Mouse (Mus musculus) embryonic facial prominence, embryonic 13.5 days (tissue): ENCODE data around the gene Brinp3. TPM values are rescaled to one million over a fixed set of nuclear protein-coding genes. Genes with fewer than 3 reads are reported as not detected.

Source experiments
- ATAC-seq: fragments of 200-750 bp; cut with Nextera tagmentation; 2 replicates; pipeline ENCODE4 v1.8.0; 2017; ENCODE audit warnings: low read depth; ENCODE audit not compliant: insufficient number of reproducible peaks, insufficient read depth, low FRiP score, low TSS enrichment
- H3K27ac ChIP-seq: fragments of 300-500 bp; sonication (generic); 2 replicates; pipeline ENCODE4 v1.5.1; 2015; ENCODE audit warnings: moderate library complexity, mild to moderate bottlenecking, inconsistent platforms
- H3K27me3 ChIP-seq: fragments of 300-500 bp; sonication (generic); 2 replicates; pipeline ENCODE4 v1.6.1; 2015; ENCODE audit warnings: mild to moderate bottlenecking, inconsistent platforms
- H3K36me3 ChIP-seq: fragments of 300-500 bp; sonication (generic); 2 replicates; pipeline ENCODE4 v1.6.1; 2015; ENCODE audit warnings: mild to moderate bottlenecking, inconsistent platforms
- H3K4me1 ChIP-seq: fragments of 300-500 bp; sonication (generic); 2 replicates; pipeline ENCODE4 v1.6.1; 2015; ENCODE audit warnings: inconsistent platforms
- H3K4me2 ChIP-seq: fragments of 300-500 bp; sonication (generic); 2 replicates; pipeline ENCODE4 v1.6.1; 2015; ENCODE audit warnings: moderate library complexity, mild to moderate bottlenecking, inconsistent platforms
- H3K4me3 ChIP-seq: fragments of 300-500 bp; sonication (generic); 2 replicates; pipeline ENCODE4 v1.5.1; 2015; ENCODE audit warnings: mild to moderate bottlenecking, inconsistent platforms
- H3K9ac ChIP-seq: fragments of 300-500 bp; sonication (generic); 2 replicates; pipeline ENCODE4 v1.6.1; 2015; ENCODE audit warnings: mild to moderate bottlenecking, inconsistent platforms
- H3K9me3 ChIP-seq: fragments of 300-500 bp; sonication (generic); 2 replicates; pipeline ENCODE4 v1.6.1; 2016; ENCODE audit warnings: inconsistent platforms
- WGBS: fragments of 180-500 bp; shearing (Covaris S2); methylation state at CpG from one replicate; pipeline ENCODE4 v1.1.7; 2015; ENCODE audit warnings: mixed read lengths; 5-methylcytosine and 5-hydroxymethylcytosine counted together
- polyA plus RNA-seq: library from polyadenylated mRNA; unstranded; fragments of >200 nt; fragmentation: Nextera tagmentation; extraction: Ambion mirVana; gene quantifications from 2 replicates; pipeline ENCODE4 v1.2.1, GENCODE M21; 2015

The Brinp3 gene
- polyA plus RNA-seq, 1 experiment from 2014 or later: 1.3 TPM

GRCm38 (mm10) chr1:146801821-146802220, 307.3 kb downstream of the Brinp3 start:
- Histone ChIP-seq H3K27ac (no peak overlapping the region), H3K36me3 (no peaks in the 10 kb centered on the region), H3K9ac (no peak overlapping the region), H3K27me3 (no peaks in the 10 kb centered on the region), H3K4me3 (no peak overlapping the region), H3K4me2 (no peak overlapping the region), H3K4me1 (no peaks in the 10 kb centered on the region), H3K9me3 (no peaks in the 10 kb centered on the region)
- no peak for ATAC-seq
- WGBS: 90% methylated on average over 3 of the region's 3 CpGs

- no peak overlapping the region for H3K4me3 ChIP-seq
- H3K27ac ChIP-seq: no peak overlapping the region
- H3K4me1 ChIP-seq: no peaks in the 10 kb centered on the region
- 63% methylated on average over 4 of the region's 4 CpGs for WGBS
- no peaks in the 10 kb centered on the region for H3K27me3 ChIP-seq
- no peaks in the 10 kb centered on the region for H3K36me3 ChIP-seq
- H3K9me3 ChIP-seq: no peaks in the 10 kb centered on the region
- no peak; the same call in 1 of the 2 replicates for ATAC-seq
- H3K9ac ChIP-seq: no peak overlapping the region
- no peak overlapping the region for H3K4me2 ChIP-seq
Observed at GRCm38 (mm10) chr1:146807765-146808164, 313.2 kb downstream of the Brinp3 start.

GRCm38 (mm10) chr1:146833888-146834287, 339.3 kb downstream of the Brinp3 start:
- Histone ChIP-seq H3K27me3 (no peaks in the 10 kb centered on the region), H3K9me3 (no peaks in the 10 kb centered on the region), H3K9ac (no peak overlapping the region), H3K27ac (no peak overlapping the region), H3K4me2 (no peak overlapping the region), H3K4me3 (no peak overlapping the region), H3K36me3 (no peaks in the 10 kb centered on the region), H3K4me1 (no peaks in the 10 kb centered on the region)
- ATAC-seq: no peak
- WGBS: 12% methylated on average over 1 of the region's 1 CpGs

GRCm38 (mm10) chr1:146844087-146844486, 349.5 kb downstream of the Brinp3 start:
- H3K27ac ChIP-seq: no peak overlapping the region
- H3K4me1 ChIP-seq: no peaks in the 10 kb centered on the region
- no peaks in the 10 kb centered on the region for H3K9me3 ChIP-seq
- H3K9ac ChIP-seq: no peak overlapping the region
- H3K4me3 ChIP-seq: no peak overlapping the region
- no peaks in the 10 kb centered on the region for H3K36me3 ChIP-seq
- H3K4me2 ChIP-seq: no peak overlapping the region
- no peak for ATAC-seq
- 71% methylated on average over 2 of the region's 2 CpGs for WGBS
- H3K27me3 ChIP-seq: no peaks in the 10 kb centered on the region

- no peak overlapping the region for H3K4me3 ChIP-seq
- no peaks in the 10 kb centered on the region for H3K9me3 ChIP-seq
- no peaks in the 10 kb centered on the region for H3K36me3 ChIP-seq
- H3K9ac ChIP-seq: no peak overlapping the region
- no peaks in the 10 kb centered on the region for H3K4me1 ChIP-seq
- no peak overlapping the region for H3K4me2 ChIP-seq
- WGBS: 81% methylated on average over 3 of the region's 3 CpGs
- H3K27ac ChIP-seq: no peak overlapping the region
- no peaks in the 10 kb centered on the region for H3K27me3 ChIP-seq
- ATAC-seq: no peak
Observed at GRCm38 (mm10) chr1:146848892-146849291, 354.3 kb downstream of the Brinp3 start.

- Histone ChIP-seq H3K27me3 (no peaks in the 10 kb centered on the region), H3K4me2 (no peak overlapping the region), H3K27ac (no peak overlapping the region), H3K4me3 (no peak overlapping the region), H3K9me3 (no peaks in the 10 kb centered on the region), H3K9ac (no peak overlapping the region), H3K4me1 (no peaks in the 10 kb centered on the region), H3K36me3 (no peaks in the 10 kb centered on the region)
- WGBS: 63% methylated on average over 2 of the region's 2 CpGs
- ATAC-seq: no peak
Observed at GRCm38 (mm10) chr1:146850147-146850546, 355.6 kb downstream of the Brinp3 start.

- no peaks in the 10 kb centered on the region for H3K4me1 ChIP-seq
- no peak overlapping the region for H3K27ac ChIP-seq
- no peak overlapping the region for H3K4me2 ChIP-seq
- no peak for ATAC-seq
- no peaks in the 10 kb centered on the region for H3K36me3 ChIP-seq
- H3K9ac ChIP-seq: no peak overlapping the region
- H3K4me3 ChIP-seq: no peak overlapping the region
- H3K9me3 ChIP-seq: no peaks in the 10 kb centered on the region
- H3K27me3 ChIP-seq: no peaks in the 10 kb centered on the region
Observed at GRCm38 (mm10) chr1:146898636-146899035, 404.1 kb downstream of the Brinp3 start.

- no peak overlapping the region for H3K27ac ChIP-seq
- 88% methylated on average over 9 of the region's 9 CpGs for WGBS
- H3K9ac ChIP-seq: no peak overlapping the region
- H3K4me3 ChIP-seq: no peak overlapping the region
- no peak for ATAC-seq
- H3K9me3 ChIP-seq: no peaks in the 10 kb centered on the region
- no peaks in the 10 kb centered on the region for H3K4me1 ChIP-seq
- H3K27me3 ChIP-seq: no peaks in the 10 kb centered on the region
- no peaks in the 10 kb centered on the region for H3K36me3 ChIP-seq
- H3K4me2 ChIP-seq: no peak overlapping the region
Observed at GRCm38 (mm10) chr1:146901691-146902090, 407.1 kb downstream of the Brinp3 start.

GRCm38 (mm10) chr1:146939463-146940389, 445.2 kb downstream of the Brinp3 start:
- Histone ChIP-seq H3K27me3 (no peaks in the 10 kb centered on the region), H3K9ac (no peak overlapping the region), H3K36me3 (no peaks in the 10 kb centered on the region), H3K9me3 (no peaks in the 10 kb centered on the region), H3K27ac (no peak overlapping the region), H3K4me2 (no peak overlapping the region), H3K4me1 (no peaks in the 10 kb centered on the region), H3K4me3 (no peak overlapping the region)
- WGBS: 86% methylated on average over 6 of the region's 6 CpGs
- ATAC-seq: no peak
